Comparison of ENCODE assay signal across 11 mouse cellular contexts in the genomic region with DNA sequence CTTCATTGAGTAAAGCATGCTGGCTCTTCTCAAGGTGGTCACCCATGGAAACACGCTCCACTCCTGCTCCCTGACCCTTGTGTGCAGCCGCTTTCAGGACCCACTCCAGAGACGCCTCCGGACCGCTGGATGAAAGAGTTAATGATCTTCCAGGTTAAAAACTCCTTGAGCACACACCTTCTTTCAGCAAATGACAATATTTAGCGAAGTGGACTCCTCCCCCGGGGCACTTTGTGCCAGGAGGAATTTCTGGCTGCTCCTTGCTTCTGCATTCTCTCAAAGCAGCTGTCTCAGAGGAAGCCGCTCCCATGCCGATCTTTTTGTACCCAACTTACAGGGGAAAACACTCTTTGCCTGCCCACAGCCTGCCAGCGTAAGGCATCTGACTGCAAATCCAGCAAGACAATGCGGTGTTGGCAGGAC. TPM values are rescaled to one million over a fixed set of nuclear protein-coding genes. Genes with fewer than 3 reads are reported as not detected.
DNase-seq lines count a peak whose midpoint lies in the region; ATAC-seq lines count a peak whose summit lies in the region.
"Had no signal": no experiment of that assay in that cellular context is flagged by ENCODE, and none has a peak within 500 bp of the region (broad histone marks: within the 10 kb centered on the region; RNA-seq: fewer than 3 reads in every experiment).

No protein-coding gene starts in this region.

- no peak overlapping the region for H3K4me3 ChIP-seq in heart, embryonic 14.5 days (ENCODE audit: control insufficient read depth in 1 of 2, insufficient read depth in 1 of 2, low read depth in 1 of 2, low read length in 2 of 2)
- peak overlapping the region; percentile 16; the same call in 1 of the 2 replicates for H3K4me3 ChIP-seq in intestine, embryonic 16.5 days (ENCODE audit: low read length)
- H3K4me3 ChIP-seq: erythroblast, embryonic 14.5 days had no signal

- H3K9me3 ChIP-seq in heart, embryonic 14.5 days (ENCODE audit: control insufficient read depth, low read length): no peaks in the 10 kb centered on the region
- H3K9me3 ChIP-seq in intestine, embryonic 16.5 days (ENCODE audit: control insufficient read depth, low read length): no peaks in the 10 kb centered on the region

- peaks cover 0 to 2% of the 10 kb centered on the region in 2 experiments; a peak in 1 of 4 replicates for H3K4me1 ChIP-seq in heart, embryonic 14.5 days (ENCODE audit: control insufficient read depth in 2 of 2, insufficient read depth in 2 of 2, low read length in 2 of 2)
- no peaks in the 10 kb centered on the region for H3K4me1 ChIP-seq in intestine, embryonic 16.5 days (ENCODE audit: control insufficient read depth, insufficient read depth, low read length)

- peak overlapping the region; percentile 29 for H3K4me2 ChIP-seq in heart, embryonic 14.5 days (ENCODE audit: low read length)
- H3K4me2 ChIP-seq in intestine, embryonic 16.5 days (ENCODE audit: low read depth, low read length): peak overlapping the region; percentile 50

- no peak for DNase-seq in heart, adult 8-10 months (ENCODE audit: low spot score)
- peak; percentile 34 to 50 for DNase-seq in kidney, postnatal 4 days
- peak; percentile 17 to 49 for DNase-seq in right cerebral cortex, adult 2 months (ENCODE audit: low spot score in 2 of 2)
- DNase-seq in adrenal gland, adult (ENCODE audit: inconsistent age in 2 of 2, low spot score in 1 of 2): no peak
- no peak for DNase-seq in gastrocnemius, postnatal 25 days

- H3K27ac ChIP-seq in heart, embryonic 14.5 days (replicated peaks in 1 of 2; ENCODE audit: control insufficient read depth in 1 of 2, insufficient read depth in 1 of 2, low read depth in 2 of 2, low read length in 2 of 2): no peak overlapping the region
- H3K27ac ChIP-seq in intestine, embryonic 16.5 days (ENCODE audit: low read length): no peak overlapping the region

- 69% methylated on average over 11 of the region's 11 CpGs for WGBS in heart, embryonic 14.5 days
- 41% methylated on average over 11 of the region's 11 CpGs for WGBS in intestine, embryonic 16.5 days

- no peaks in the 10 kb centered on the region for H3K36me3 ChIP-seq in heart, embryonic 14.5 days (ENCODE audit: control insufficient read depth, insufficient read depth, low read length)
- no peaks in the 10 kb centered on the region for H3K36me3 ChIP-seq in intestine, embryonic 16.5 days (ENCODE audit: control insufficient read depth, insufficient read depth, low read length)

- no peak overlapping the region for H3K9ac ChIP-seq in heart, embryonic 14.5 days (ENCODE audit: low read length)
- no peak overlapping the region for H3K9ac ChIP-seq in intestine, embryonic 16.5 days (ENCODE audit: low read depth, low read length)

- no peaks in the 10 kb centered on the region for H3K27me3 ChIP-seq in heart, embryonic 14.5 days (ENCODE audit: control insufficient read depth, insufficient read depth, low read length)
- H3K27me3 ChIP-seq in intestine, embryonic 16.5 days (replicated peaks; ENCODE audit: control insufficient read depth, insufficient read depth, low read length): no peaks in the 10 kb centered on the region

- no peak for ATAC-seq in heart, embryonic 14.5 days (ENCODE audit: insufficient number of reproducible peaks, insufficient read depth, low FRiP score, low read depth)
- no peak for ATAC-seq in intestine, embryonic 16.5 days
- no peak for ATAC-seq in erythroblast, adult 5-6 weeks (replicated peaks; ENCODE audit: low FRiP score, poor library complexity, severe bottlenecking)
- ATAC-seq: inflammation-experienced regulatory T-cells, adult 6 months had no signal

RNA-seq across cellular contexts. Expression of a gene that starts 3.4 kb away (rescaled TPM):
- not detected in 2 replicates for polyA plus RNA-seq in heart, embryonic 14.5 days (2014; fragmentation: Nextera tagmentation; extraction: Ambion mirVana)
- total RNA-seq in heart, adult 8-10 months (2022): under 1 TPM in 1 of 4 experiments, not detected in 3; 0.82 TPM
- polyA plus RNA-seq in intestine, embryonic 16.5 days (2015; fragmentation: Nextera tagmentation; extraction: Ambion mirVana): 0.07 TPM in 1 of 2 replicates, not detected in the other
- total RNA-seq in erythroblast, adult 5-6 weeks (2015; ENCODE audit: low replicate concordance): not detected in 2 replicates
- not detected in 2 replicates for total RNA-seq in erythroblast, adult 5-6 weeks (2017; ENCODE audit: low replicate concordance)
- not detected for total RNA-seq in gastrocnemius, postnatal 25 days (2021)
- total RNA-seq: megakaryocyte progenitor cell, adult 5-6 weeks had no signal
- polyA plus RNA-seq: erythroblast, embryonic 14.5 days; inflammation-experienced regulatory T-cells, adult 6 months had no signal

RNA-seq across cellular contexts. Expression of a gene that starts 37.9 kb away (rescaled TPM):
- 48.1 and 48.9 TPM in 2 replicates for polyA plus RNA-seq in heart, embryonic 14.5 days (2014; fragmentation: Nextera tagmentation; extraction: Ambion mirVana)
- total RNA-seq in heart, adult 8-10 months (2022): 100 to 1,000 TPM; 148 to 189 (median 170) TPM
- polyA plus RNA-seq in intestine, embryonic 16.5 days (2015; fragmentation: Nextera tagmentation; extraction: Ambion mirVana): 37.2 and 37.4 TPM in 2 replicates
- total RNA-seq in erythroblast, adult 5-6 weeks (2015; ENCODE audit: low replicate concordance): 6.3 and 14.2 TPM in 2 replicates
- 16.9 and 23.9 TPM in 2 replicates for total RNA-seq in erythroblast, adult 5-6 weeks (2017; ENCODE audit: low replicate concordance)
- 10 to 100 TPM; 76.6 to 82.4 TPM for total RNA-seq in gastrocnemius, postnatal 25 days (2021)

Comparison
In these comparisons a context has a peak if more than half of its experiments do, and no peak if none do; other contexts are left out.
1. DNase-seq: peak in kidney, postnatal 4 days (2 of 2) and right cerebral cortex, adult 2 months (2 of 2); none in heart, adult 8-10 months (single experiment), adrenal gland, adult (0 of 2) and gastrocnemius, postnatal 25 days (single experiment).